Mouse (Mus musculus) midbrain, embryonic 16.5 days (tissue): ENCODE results near the gene Fbxo40. TPM values are rescaled to one million over a fixed set of nuclear protein-coding genes. Genes with fewer than 3 reads are reported as not detected.

Experiments used
- ATAC-seq: fragments of 200-750 bp; cut with Nextera tagmentation; 2 replicates; pipeline ENCODE4 v1.8.0; 2017; ENCODE audit warnings: moderate TSS enrichment
- H3K27ac ChIP-seq: fragments of 300-500 bp; sonication (generic); 2 replicates; pipeline ENCODE4 v1.5.1; 2014; ENCODE audit warnings: mild to moderate bottlenecking, low read length, mixed read lengths
- H3K27me3 ChIP-seq: fragments of 300-500 bp; sonication (generic); 2 replicates; pipeline ENCODE4 v1.6.1; 2014; ENCODE audit warnings: low read depth, low read length, mixed read lengths; ENCODE audit not compliant: control insufficient read depth, insufficient read depth
- H3K36me3 ChIP-seq: fragments of 300-500 bp; sonication (generic); 2 replicates; pipeline ENCODE4 v1.6.1; 2014; ENCODE audit warnings: mild to moderate bottlenecking, low read length, moderate library complexity, mixed read lengths; ENCODE audit not compliant: control insufficient read depth, insufficient read depth
- H3K4me1 ChIP-seq: fragments of 300-500 bp; sonication (generic); 2 replicates; pipeline ENCODE4 v1.6.1; 2014; ENCODE audit warnings: mild to moderate bottlenecking, low read length, mixed read lengths; ENCODE audit not compliant: control insufficient read depth, insufficient read depth
- H3K4me2 ChIP-seq: fragments of 300-500 bp; sonication (generic); 2 replicates; pipeline ENCODE4 v1.6.1; 2014; ENCODE audit warnings: mild to moderate bottlenecking, low read length, mixed read lengths
- H3K4me3 ChIP-seq: fragments of 300-500 bp; sonication (generic); 2 replicates; pipeline ENCODE4 v1.5.1; 2014; ENCODE audit warnings: low read depth, mild to moderate bottlenecking, low read length, moderate library complexity, mixed read lengths
- H3K9ac ChIP-seq: fragments of 300-500 bp; sonication (generic); 2 replicates; pipeline ENCODE4 v1.6.1; 2014; ENCODE audit warnings: low read depth, low read length, mixed read lengths
- H3K9me3 ChIP-seq: fragments of 300-500 bp; sonication (generic); replicated peaks from 2 replicates; pipeline ENCODE4 v1.6.1; 2014; ENCODE audit warnings: mild to moderate bottlenecking, low read length, mixed read lengths; ENCODE audit not compliant: control insufficient read depth, poor library complexity, severe bottlenecking
- WGBS: fragments of 180-500 bp; shearing (Covaris S2); extraction: QIAGEN DNeasy Blood & Tissue Kit; methylation state at CpG from one replicate; pipeline ENCODE4 v1.1.7; 2014; 5-methylcytosine and 5-hydroxymethylcytosine counted together
- polyA plus RNA-seq: library from polyadenylated mRNA; unstranded; fragments of >200 nt; fragmentation: Nextera tagmentation; extraction: Ambion mirVana; gene quantifications from 2 replicates; pipeline ENCODE4 v1.2.1, GENCODE M21; 2015

The Fbxo40 gene
- polyA plus RNA-seq, 1 experiment from 2014 or later = 0.04 TPM

DNA sequence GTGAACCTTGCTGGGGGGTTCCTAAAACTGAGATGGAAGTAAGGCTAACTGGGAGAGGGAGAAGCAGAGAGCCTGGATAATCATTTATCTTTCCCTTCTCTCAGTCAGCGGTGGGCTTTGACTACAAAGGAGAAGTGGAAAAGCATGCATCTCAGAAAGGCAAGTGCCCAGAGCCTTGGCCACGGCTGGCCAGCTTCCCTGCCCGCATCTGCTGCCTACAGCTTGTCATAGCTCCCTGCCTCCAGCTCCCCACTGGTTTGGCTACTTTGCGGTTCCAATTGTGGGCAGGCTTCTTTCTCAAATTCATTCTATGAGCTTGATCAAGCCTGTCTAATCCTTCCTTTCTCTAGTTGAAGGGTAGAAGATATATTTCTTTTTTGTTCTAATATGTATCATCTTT, 39.2 kb downstream of the Fbxo40 start:
- no peak for ATAC-seq
- WGBS = 16% methylated on average over 4 of the region's 4 CpGs
- H3K27me3 ChIP-seq = no peaks in the 10 kb centered on the region

DNA sequence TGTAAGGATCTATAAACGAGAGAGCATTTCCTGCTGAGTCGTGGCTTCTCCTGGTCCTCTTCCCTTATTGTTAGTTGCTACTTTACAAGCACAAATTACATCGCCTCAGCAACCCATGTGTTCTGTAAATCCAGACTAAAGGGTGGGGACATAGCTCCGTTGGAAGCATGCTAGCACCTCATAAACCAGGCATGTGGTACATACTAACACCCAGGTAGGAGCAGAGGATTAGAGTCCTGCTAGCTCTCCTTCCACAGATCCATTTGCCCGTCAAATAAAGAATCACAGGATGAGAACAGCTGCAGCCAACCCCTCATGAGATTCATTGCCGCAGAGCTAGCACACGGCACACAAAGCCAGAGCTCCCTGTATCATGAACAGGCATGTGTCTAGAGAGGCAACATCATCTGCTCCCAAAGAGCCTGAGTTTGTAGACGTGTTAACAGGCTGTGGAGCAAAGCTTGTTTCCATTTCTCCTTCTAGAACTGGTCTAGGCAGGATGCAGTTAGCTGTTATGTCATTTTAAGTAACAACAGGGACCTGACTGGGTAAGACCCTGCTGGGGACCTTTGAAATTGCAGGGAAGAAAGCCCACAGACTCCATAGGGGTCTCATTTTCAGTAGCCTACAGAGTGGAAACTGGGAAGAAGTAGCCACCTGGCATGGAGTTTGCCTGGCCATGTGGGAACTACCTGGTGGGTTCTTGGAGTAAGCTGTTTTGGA, 40.5 kb downstream of the Fbxo40 start:
- no peaks in the 10 kb centered on the region for H3K27me3 ChIP-seq
- ATAC-seq = no peak
- H3K27ac ChIP-seq = no peak overlapping the region
- no peak overlapping the region for H3K4me2 ChIP-seq
- no peaks in the 10 kb centered on the region for H3K36me3 ChIP-seq
- no peaks in the 10 kb centered on the region for H3K4me1 ChIP-seq
- no peak overlapping the region for H3K4me3 ChIP-seq
- 61% methylated on average over 8 of the region's 8 CpGs for WGBS
- no peaks in the 10 kb centered on the region for H3K9me3 ChIP-seq
- no peak overlapping the region for H3K9ac ChIP-seq

More for the DNA sequence above, 39.2 kb downstream of the Fbxo40 start:
- Histone ChIP-seq H3K36me3 (no peaks in the 10 kb centered on the region), H3K4me2 (no peak overlapping the region), H3K9ac (no peak overlapping the region), H3K9me3 (no peaks in the 10 kb centered on the region), H3K4me1 (no peaks in the 10 kb centered on the region), H3K4me3 (no peak overlapping the region), H3K27ac (no peak overlapping the region)

DNA sequence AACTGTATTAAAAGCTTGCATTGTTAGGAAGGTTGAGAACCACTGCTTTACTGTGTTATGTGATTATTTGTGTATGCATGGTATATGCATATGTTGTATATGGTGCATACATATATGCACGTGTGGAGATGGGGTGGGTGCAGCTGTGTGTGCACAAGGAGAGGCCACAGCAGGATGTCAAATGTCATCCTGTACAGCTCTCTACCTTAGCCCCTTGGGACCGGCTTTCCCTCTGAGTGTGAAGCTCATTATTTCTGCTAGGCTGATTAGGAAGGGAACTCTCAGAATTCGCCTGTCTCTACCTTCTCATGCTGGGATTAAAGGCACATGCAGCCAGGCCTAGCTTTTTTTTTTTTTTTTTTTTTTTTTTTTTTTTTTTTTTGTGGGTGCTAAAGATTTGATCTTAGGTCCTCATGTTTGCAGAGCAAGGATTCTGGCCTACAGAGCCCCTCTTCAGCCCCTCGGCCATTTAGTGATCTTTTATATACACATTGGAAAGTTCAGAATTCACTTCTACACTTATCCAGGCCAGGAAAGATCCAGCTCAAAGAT, 42.5 kb downstream of the Fbxo40 start:
- H3K27me3 ChIP-seq = no peaks in the 10 kb centered on the region
- no peaks in the 10 kb centered on the region for H3K9me3 ChIP-seq
- no peak overlapping the region for H3K9ac ChIP-seq
- no peaks in the 10 kb centered on the region for H3K4me1 ChIP-seq
- H3K4me3 ChIP-seq = no peak overlapping the region
- no peak overlapping the region for H3K27ac ChIP-seq
- WGBS = 48% methylated on average over 4 of the region's 4 CpGs
- H3K36me3 ChIP-seq = no peaks in the 10 kb centered on the region
- H3K4me2 ChIP-seq = no peak overlapping the region
- no peak for ATAC-seq

DNA sequence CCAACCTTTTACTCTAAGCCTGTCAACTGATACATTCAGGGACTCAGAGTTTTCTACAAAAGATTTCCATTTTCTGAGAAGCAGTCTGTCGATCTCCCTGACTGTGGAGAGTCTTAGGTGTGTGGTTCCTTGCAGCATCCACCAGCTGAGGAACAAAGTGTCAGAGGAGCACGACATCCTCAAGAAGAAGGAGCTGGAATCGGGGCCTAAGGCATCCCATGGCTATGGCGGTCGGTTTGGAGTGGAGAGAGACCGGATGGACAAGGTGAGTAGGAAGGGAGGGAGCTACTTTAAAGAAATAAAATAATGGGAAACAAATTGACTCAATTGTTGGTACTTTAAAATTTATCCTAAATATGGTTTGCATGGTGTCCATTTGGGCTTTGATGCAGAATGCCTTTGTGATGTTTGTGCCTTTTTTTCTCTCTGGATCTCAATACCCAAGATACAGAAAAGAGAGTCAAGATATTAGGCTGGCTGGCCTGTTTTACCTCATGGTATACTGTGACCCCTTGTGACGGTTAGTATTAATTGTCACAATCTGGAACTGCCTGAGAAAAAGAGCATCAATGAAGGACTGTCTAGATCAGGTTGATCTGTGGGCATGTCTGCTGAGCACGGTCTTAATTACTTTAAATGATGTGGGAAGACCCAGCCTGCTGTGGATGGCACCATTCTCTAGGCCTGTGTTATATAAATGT, 43.7 kb downstream of the Fbxo40 start:
- H3K9me3 ChIP-seq = no peaks in the 10 kb centered on the region
- no peaks in the 10 kb centered on the region for H3K4me1 ChIP-seq
- no peaks in the 10 kb centered on the region for H3K27me3 ChIP-seq
- H3K36me3 ChIP-seq = no peaks in the 10 kb centered on the region
- 85% methylated on average over 8 of the region's 8 CpGs for WGBS
- no peak overlapping the region for H3K4me2 ChIP-seq
- no peak overlapping the region for H3K27ac ChIP-seq
- H3K9ac ChIP-seq = no peak overlapping the region
- no peak for ATAC-seq
- no peak overlapping the region for H3K4me3 ChIP-seq

DNA sequence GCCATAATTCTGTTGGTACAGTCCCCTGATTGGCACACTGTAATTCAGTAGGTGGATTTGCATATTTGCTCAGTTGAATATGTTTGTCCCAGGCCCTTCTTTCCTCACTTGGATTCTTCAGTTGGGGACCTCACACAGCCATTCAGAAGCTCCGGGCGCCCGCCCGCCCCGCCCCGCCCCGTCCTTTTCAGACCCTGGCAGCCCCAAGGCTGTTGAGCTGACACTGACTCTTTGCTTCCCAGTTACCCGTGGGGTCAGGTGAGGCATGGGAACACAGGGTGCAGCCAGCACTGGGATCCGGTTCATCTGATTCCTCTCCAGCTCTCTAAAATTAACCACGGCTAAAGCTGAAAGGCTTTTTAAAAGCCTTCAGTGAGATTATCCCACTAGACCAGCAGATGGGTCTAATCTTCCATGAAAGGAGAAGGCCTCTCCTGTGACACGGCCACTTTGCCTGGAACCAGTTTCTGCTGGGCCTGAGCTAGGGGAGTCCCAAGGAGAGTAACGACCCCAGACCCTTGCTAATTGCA, 45.3 kb downstream of the Fbxo40 start:
- H3K9ac ChIP-seq = no peak overlapping the region
- H3K9me3 ChIP-seq = no peaks in the 10 kb centered on the region
- H3K27ac ChIP-seq = no peak overlapping the region
- ATAC-seq = peak; percentile 73
- H3K4me1 ChIP-seq = no peaks in the 10 kb centered on the region
- no peaks in the 10 kb centered on the region for H3K27me3 ChIP-seq
- no peaks in the 10 kb centered on the region for H3K36me3 ChIP-seq
- no peak overlapping the region for H3K4me3 ChIP-seq
- WGBS = 15% methylated on average over 12 of the region's 12 CpGs
- H3K4me2 ChIP-seq = no peak overlapping the region; the same call in 1 of the 2 replicates

DNA sequence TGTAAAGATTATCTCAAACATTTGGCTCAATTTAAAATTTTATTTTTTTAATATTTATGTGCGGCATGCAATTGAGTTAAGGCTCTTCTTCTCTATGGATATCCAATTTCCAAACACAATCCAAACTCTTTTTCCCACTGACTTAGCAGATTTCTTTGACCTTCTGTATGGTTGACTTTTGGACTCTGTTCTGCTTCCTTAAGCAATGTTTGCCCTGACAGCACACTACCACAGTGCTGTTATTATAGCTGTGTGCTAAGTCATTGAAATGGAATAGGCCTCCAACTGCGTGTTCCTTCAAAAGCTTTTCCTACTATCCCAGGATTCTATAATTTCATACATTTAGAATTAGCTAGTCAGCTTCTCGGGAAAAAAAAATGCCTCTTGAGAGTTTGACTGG, 46.7 kb downstream of the Fbxo40 start:
- Histone ChIP-seq H3K9ac (no peak overlapping the region), H3K4me1 (no peaks in the 10 kb centered on the region), H3K4me2 (no peak overlapping the region)

DNA sequence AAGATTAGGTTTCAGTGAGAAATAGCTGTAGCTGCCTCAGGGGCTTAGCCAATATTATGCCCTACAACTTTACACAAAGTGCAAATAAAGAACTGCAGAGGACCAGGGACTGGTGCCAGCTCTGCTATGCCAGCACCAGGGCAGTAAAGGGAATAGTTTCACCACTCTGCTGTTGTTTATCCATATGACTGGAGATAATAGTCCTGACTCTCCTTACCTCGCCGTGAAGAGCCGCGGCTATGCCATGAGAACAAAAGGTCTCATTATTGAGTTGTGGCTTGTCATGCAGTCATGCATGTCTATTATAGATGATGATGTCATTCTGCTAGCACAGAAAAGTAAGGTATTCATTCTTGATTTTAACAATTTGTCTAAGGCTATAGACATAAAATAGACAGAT, 48.4 kb downstream of the Fbxo40 start:
- Histone ChIP-seq H3K4me1 (no peaks in the 10 kb centered on the region), H3K36me3 (no peaks in the 10 kb centered on the region), H3K27me3 (no peaks in the 10 kb centered on the region), H3K4me3 (no peak overlapping the region), H3K9ac (no peak overlapping the region), H3K4me2 (no peak overlapping the region), H3K9me3 (no peaks in the 10 kb centered on the region), H3K27ac (no peak overlapping the region)
- no peak for ATAC-seq
- 54% methylated on average over 4 of the region's 4 CpGs for WGBS

More for the DNA sequence above, 46.7 kb downstream of the Fbxo40 start:
- 94% methylated on average over 3 of the region's 3 CpGs for WGBS
- Histone ChIP-seq H3K4me3 (no peak overlapping the region), H3K9me3 (no peaks in the 10 kb centered on the region), H3K27ac (no peak overlapping the region), H3K27me3 (no peaks in the 10 kb centered on the region), H3K36me3 (no peaks in the 10 kb centered on the region)
- no peak for ATAC-seq

DNA sequence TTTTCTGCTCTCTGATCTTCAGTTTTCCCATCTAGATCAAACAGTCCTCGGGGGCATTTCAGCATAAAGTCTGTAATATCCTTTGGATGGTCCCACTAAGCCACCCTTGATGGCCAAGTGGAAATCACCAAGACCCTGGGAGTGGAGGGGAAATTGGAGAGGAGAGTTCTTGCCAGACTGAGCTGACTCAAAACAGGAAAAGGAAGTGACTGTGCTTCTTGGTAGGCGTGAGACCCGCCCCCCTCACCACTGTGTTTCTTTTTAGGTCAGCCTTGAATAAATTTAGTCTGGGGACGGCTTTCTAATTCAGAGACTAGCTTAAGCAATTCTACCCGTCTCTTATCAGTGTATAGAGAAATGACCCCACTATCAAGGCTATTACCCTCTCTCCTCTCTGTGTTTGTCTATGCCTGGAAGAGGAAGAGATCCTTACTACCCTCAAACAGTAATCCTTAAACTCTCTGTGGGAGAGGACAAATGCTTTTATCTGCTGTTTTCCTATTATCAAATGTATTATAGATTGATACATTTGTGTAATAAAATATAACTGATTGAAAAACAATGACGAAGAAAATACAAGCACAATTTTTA, 49.0 kb downstream of the Fbxo40 start:
- WGBS = 74% methylated on average over 6 of the region's 6 CpGs
- no peak overlapping the region for H3K4me3 ChIP-seq
- no peak overlapping the region for H3K9ac ChIP-seq
- no peak overlapping the region for H3K27ac ChIP-seq
- no peaks in the 10 kb centered on the region for H3K36me3 ChIP-seq
- H3K9me3 ChIP-seq = no peaks in the 10 kb centered on the region
- no peaks in the 10 kb centered on the region for H3K27me3 ChIP-seq
- H3K4me2 ChIP-seq = no peak overlapping the region
- no peaks in the 10 kb centered on the region for H3K4me1 ChIP-seq
- ATAC-seq = no peak

DNA sequence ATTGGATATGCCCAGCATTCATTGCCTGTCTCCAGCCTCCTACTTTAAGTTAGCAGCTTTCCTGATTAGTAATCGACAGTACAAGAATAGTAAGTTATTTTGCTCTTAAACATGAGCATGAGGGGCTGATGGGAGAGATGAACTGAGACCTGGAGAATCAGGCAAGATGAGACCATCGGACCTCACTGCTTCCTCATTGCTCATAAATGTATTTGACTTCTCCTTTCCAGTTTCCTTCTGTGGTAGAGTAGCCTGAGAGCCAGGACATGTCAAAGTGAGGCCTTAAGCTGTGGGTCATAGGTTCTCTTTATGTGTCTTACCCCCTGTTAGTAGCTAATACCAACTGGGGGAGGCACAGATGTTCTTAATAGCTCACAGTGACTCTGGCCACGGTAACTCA, 54.5 kb downstream of the Fbxo40 start:
- Histone ChIP-seq H3K4me3 (no peak overlapping the region), H3K9me3 (no peaks in the 10 kb centered on the region), H3K4me1 (no peaks in the 10 kb centered on the region), H3K27ac (no peak overlapping the region), H3K9ac (no peak overlapping the region), H3K4me2 (no peak overlapping the region), H3K27me3 (no peaks in the 10 kb centered on the region), H3K36me3 (peaks cover 17% of the 10 kb centered on the region)
- WGBS = 91% methylated on average over 3 of the region's 3 CpGs
- ATAC-seq = no peak
